In the genomic region with DNA sequence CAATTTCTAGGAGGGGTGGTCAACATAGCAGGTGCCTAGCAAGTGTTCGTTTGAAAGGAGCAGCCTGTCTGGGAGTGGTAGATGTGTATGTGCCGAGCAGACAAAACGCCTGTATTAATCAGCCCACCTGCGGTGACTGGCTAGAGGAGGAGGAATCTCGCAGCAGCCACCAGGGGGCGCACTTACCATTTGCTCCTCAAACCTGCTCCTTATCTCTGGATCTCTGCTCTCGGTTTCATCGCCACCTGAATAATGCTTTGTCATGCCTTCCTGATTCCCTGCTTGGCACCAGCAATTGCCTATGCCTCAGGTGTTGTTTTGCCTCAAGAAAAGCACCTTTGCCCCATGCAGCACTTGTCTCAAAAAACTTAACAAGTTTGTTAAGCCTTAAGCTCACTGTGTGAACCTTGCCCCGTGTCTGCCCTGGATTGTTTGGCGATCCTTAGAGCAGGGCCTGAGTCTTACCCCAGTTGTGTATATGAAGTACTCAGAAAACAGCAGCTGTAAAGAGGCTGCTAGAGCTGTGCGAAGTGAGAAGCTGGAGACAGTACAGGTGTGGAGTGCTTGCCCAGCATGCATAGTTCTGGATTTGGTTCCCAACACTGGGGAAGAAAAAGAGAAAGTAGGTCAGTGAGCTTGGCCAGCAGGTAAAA, we compare ENCODE assay signal across 8 mouse cellular contexts. TPM values are rescaled to one million over a fixed set of nuclear protein-coding genes. Genes with fewer than 3 reads are reported as not detected.
A peak's percentile ranks its signal among the peaks of the same experiment; 100 is the strongest.
DNase-seq lines count a peak whose midpoint lies in the region; ATAC-seq and TF ChIP-seq lines count a peak whose summit lies in the region.

No protein-coding gene starts in this region.

- H3K9me3 ChIP-seq in embryonic facial prominence, embryonic 13.5 days: no peaks in the 10 kb centered on the region
- H3K9me3 ChIP-seq in midbrain, postnatal 0 days (ENCODE audit: low read length): no peaks in the 10 kb centered on the region

- 14% methylated on average over 11 of the region's 11 CpGs for WGBS in embryonic facial prominence, embryonic 13.5 days
- WGBS in midbrain, postnatal 0 days: 19% methylated on average over 11 of the region's 11 CpGs

- H3K4me2 ChIP-seq in embryonic facial prominence, embryonic 13.5 days: peak overlapping the region; percentile 29; the same call in 1 of the 2 replicates
- H3K4me2 ChIP-seq in midbrain, postnatal 0 days (ENCODE audit: low read depth, low read length, poor library complexity, severe bottlenecking): no peak overlapping the region

- TF ChIP-seq CTCF in midbrain, postnatal 0 days (IDR thresholded peaks at IDR 0.05): peak; percentile 84

- no peak overlapping the region for H3K4me3 ChIP-seq in embryonic facial prominence, embryonic 13.5 days
- H3K4me3 ChIP-seq in midbrain, postnatal 0 days (ENCODE audit: low read depth, low read length): no peak overlapping the region

- ATAC-seq in embryonic facial prominence, embryonic 13.5 days (ENCODE audit: insufficient number of reproducible peaks, insufficient read depth, low FRiP score, low TSS enrichment, low read depth): no peak
- no peak for ATAC-seq in midbrain, postnatal 0 days (ENCODE audit: low FRiP score)

- peaks cover 23% of the 10 kb centered on the region for H3K27me3 ChIP-seq in embryonic facial prominence, embryonic 13.5 days
- H3K27me3 ChIP-seq in midbrain, postnatal 0 days (ENCODE audit: insufficient read depth, low read length): peaks cover 6% of the 10 kb centered on the region; the same call in 1 of the 2 replicates

- H3K27ac ChIP-seq in embryonic facial prominence, embryonic 13.5 days: no peak overlapping the region
- no peak overlapping the region for H3K27ac ChIP-seq in midbrain, postnatal 0 days (ENCODE audit: low read depth, low read length)

- no peaks in the 10 kb centered on the region for H3K4me1 ChIP-seq in embryonic facial prominence, embryonic 13.5 days
- H3K4me1 ChIP-seq in midbrain, postnatal 0 days (ENCODE audit: insufficient read depth, low read length): no peaks in the 10 kb centered on the region

- H3K9ac ChIP-seq in embryonic facial prominence, embryonic 13.5 days: no peak overlapping the region
- H3K9ac ChIP-seq in midbrain, postnatal 0 days (replicated peaks; ENCODE audit: low read length, poor library complexity, severe bottlenecking): no peak overlapping the region

- H3K36me3 ChIP-seq in embryonic facial prominence, embryonic 13.5 days: no peaks in the 10 kb centered on the region
- no peaks in the 10 kb centered on the region for H3K36me3 ChIP-seq in midbrain, postnatal 0 days (ENCODE audit: insufficient read depth, low read length)

- DNase-seq in B cell, adult 2 months: peak; percentile 92 to 93
- peak; percentile 89 to 94 for DNase-seq in adrenal gland, postnatal 36 days
- peak; percentile 41 to 68 for DNase-seq in heart, adult 9 months (ENCODE audit: low spot score in 2 of 2)
- DNase-seq in kidney, adult 8-10 months: peak; percentile 90 to 91
- DNase-seq in liver: peak; percentile 90
- peak; percentile 82 for DNase-seq in midbrain, postnatal 0 days (ENCODE audit: low spot score)
- peak; percentile 65 to 69 for DNase-seq in spleen, postnatal 36 days (ENCODE audit: low spot score in 2 of 2)

RNA-seq across cellular contexts. Expression of a gene that starts 13.8 kb away (rescaled TPM):
- total RNA-seq in adrenal gland, postnatal 36 days (2021): 1 to 10 TPM; 3.4 to 3.8 TPM
- 15.3 and 15.4 TPM in 2 replicates for polyA plus RNA-seq in embryonic facial prominence, embryonic 13.5 days (2015; fragmentation: Nextera tagmentation; extraction: Ambion mirVana)
- 1.3 and 1.9 TPM in 2 replicates for total RNA-seq in midbrain, postnatal 0 days (2014; rRNA removed)
- 0.93 and 1.1 TPM in 2 replicates for polyA plus RNA-seq in midbrain, postnatal 0 days (2015; fragmentation: Nextera tagmentation; extraction: Ambion mirVana)

RNA-seq across cellular contexts. Expression of a gene that starts 20.1 kb away (rescaled TPM):
- under 1 TPM; 0.36 to 0.60 TPM for total RNA-seq in adrenal gland, postnatal 36 days (2021)
- 16.7 and 17.9 TPM in 2 replicates for polyA plus RNA-seq in embryonic facial prominence, embryonic 13.5 days (2015; fragmentation: Nextera tagmentation; extraction: Ambion mirVana)
- total RNA-seq in midbrain, postnatal 0 days (2014; rRNA removed): 24.5 and 32.7 TPM in 2 replicates
- 37.7 and 43.7 TPM in 2 replicates for polyA plus RNA-seq in midbrain, postnatal 0 days (2015; fragmentation: Nextera tagmentation; extraction: Ambion mirVana)

RNA-seq across cellular contexts. Expression of a gene that starts 21.2 kb away (rescaled TPM):
- not detected for total RNA-seq in adrenal gland, postnatal 36 days (2021)
- 0.28 and 0.47 TPM in 2 replicates for polyA plus RNA-seq in embryonic facial prominence, embryonic 13.5 days (2015; fragmentation: Nextera tagmentation; extraction: Ambion mirVana)
- not detected in 2 replicates for total RNA-seq in midbrain, postnatal 0 days (2014; rRNA removed)
- not detected in 2 replicates for polyA plus RNA-seq in midbrain, postnatal 0 days (2015; fragmentation: Nextera tagmentation; extraction: Ambion mirVana)

RNA-seq across cellular contexts. Expression of a gene that starts 37.6 kb away (rescaled TPM):
- 10 to 100 TPM; 20.4 to 24.5 TPM for total RNA-seq in adrenal gland, postnatal 36 days (2021)
- polyA plus RNA-seq in embryonic facial prominence, embryonic 13.5 days (2015; fragmentation: Nextera tagmentation; extraction: Ambion mirVana): 20.1 and 20.7 TPM in 2 replicates
- 30.1 and 36.9 TPM in 2 replicates for total RNA-seq in midbrain, postnatal 0 days (2014; rRNA removed)
- polyA plus RNA-seq in midbrain, postnatal 0 days (2015; fragmentation: Nextera tagmentation; extraction: Ambion mirVana): 21.4 and 21.6 TPM in 2 replicates

RNA-seq across cellular contexts. Expression of a gene that starts 42.4 kb away (rescaled TPM):
- 10 to 100 TPM; 14.4 to 14.6 TPM for total RNA-seq in adrenal gland, postnatal 36 days (2021)
- 25.3 and 31.1 TPM in 2 replicates for polyA plus RNA-seq in embryonic facial prominence, embryonic 13.5 days (2015; fragmentation: Nextera tagmentation; extraction: Ambion mirVana)
- total RNA-seq in midbrain, postnatal 0 days (2014; rRNA removed): 22.1 and 24.5 TPM in 2 replicates
- 24.5 and 25.9 TPM in 2 replicates for polyA plus RNA-seq in midbrain, postnatal 0 days (2015; fragmentation: Nextera tagmentation; extraction: Ambion mirVana)

Comparison
In these comparisons a context has a peak if more than half of its experiments do, and no peak if none do; other contexts are left out.
1. RNA of a gene that starts 20.1 kb away (total RNA-seq): 24.5 to 32.7 TPM in midbrain, postnatal 0 days; 0.36 to 0.60 TPM in adrenal gland, postnatal 36 days; every median in the first group is over 10 times any median in the second.
2. Peak in every context shown above with its lines, with median percentiles within 50 percentile points of each other: DNase-seq.